In genomic region chr8:122739102-122739725, GRCm38 (mm10) we compare ENCODE assay signal across 8 mouse cellular contexts. TPM values are rescaled to one million over a fixed set of nuclear protein-coding genes. Genes with fewer than 3 reads are reported as not detected.
DNase-seq lines count a peak whose midpoint lies in the region.

No protein-coding gene starts in this region.

- DNase-seq in B cell, adult 2 months: peak; percentile 92 to 93
- DNase-seq in MN1 (ENCODE audit: low spot score): peak; percentile 51
- no peak for DNase-seq in forebrain, embryonic 10.5 days (ENCODE audit: extremely low spot score, low spot score)
- DNase-seq in midbrain, embryonic 10.5 days (ENCODE audit: low spot score): peak; percentile 28
- DNase-seq in thymus, adult 18-20 months: peak; percentile 75 to 82
- DNase-seq in heart, postnatal 4 days: no peak
- no peak for DNase-seq in layer of hippocampus, postnatal 25 days (ENCODE audit: extremely low spot score in 1 of 2, low spot score in 1 of 2)
- no peak for DNase-seq in layer of hippocampus, adult 11-12 months (ENCODE audit: low spot score)

- 26% methylated on average over 11 of the region's 11 CpGs for WGBS in forebrain, embryonic 10.5 days
- 23% methylated on average over 11 of the region's 11 CpGs for WGBS in midbrain, embryonic 10.5 days

- H3K36me3 ChIP-seq in forebrain, embryonic 10.5 days (replicated peaks): no peaks in the 10 kb centered on the region
- no peaks in the 10 kb centered on the region for H3K36me3 ChIP-seq in midbrain, embryonic 10.5 days

- H3K4me3 ChIP-seq in forebrain, embryonic 10.5 days: no peak overlapping the region
- no peak overlapping the region for H3K4me3 ChIP-seq in midbrain, embryonic 10.5 days

- peaks cover 80% of the 10 kb centered on the region for H3K27me3 ChIP-seq in forebrain, embryonic 10.5 days (ENCODE audit: poor library complexity, severe bottlenecking)
- peaks cover 73% of the 10 kb centered on the region for H3K27me3 ChIP-seq in midbrain, embryonic 10.5 days (ENCODE audit: low read depth, poor library complexity, severe bottlenecking)

- no peaks in the 10 kb centered on the region for H3K9me3 ChIP-seq in forebrain, embryonic 10.5 days
- no peaks in the 10 kb centered on the region for H3K9me3 ChIP-seq in midbrain, embryonic 10.5 days (replicated peaks)

- peak overlapping the region; percentile 56 for H3K27ac ChIP-seq in forebrain, embryonic 10.5 days
- H3K27ac ChIP-seq in midbrain, embryonic 10.5 days (replicated peaks): peak overlapping the region; percentile 65

- H3K4me1 ChIP-seq in forebrain, embryonic 10.5 days: peaks cover 55% of the 10 kb centered on the region
- H3K4me1 ChIP-seq in midbrain, embryonic 10.5 days: peaks cover 39% of the 10 kb centered on the region

RNA-seq across cellular contexts. Expression of gene Acsf3, which starts 36.1 kb away (rescaled TPM):
- polyA plus RNA-seq in forebrain, embryonic 10.5 days (2016; fragmentation: Nextera tagmentation; extraction: Ambion mirVana): 19.0 and 19.1 TPM in 2 replicates
- polyA plus RNA-seq in midbrain, embryonic 10.5 days (2016; fragmentation: Nextera tagmentation; extraction: Ambion mirVana): 17.8 and 18.6 TPM in 2 replicates
- total RNA-seq in heart, postnatal 4 days (2021): 10 to 100 TPM; 23.8 to 24.9 TPM
- 10 to 100 TPM; 14.8 to 22.0 TPM for total RNA-seq in layer of hippocampus, postnatal 25 days (2021)

RNA-seq across cellular contexts. Expression of gene Cbfa2t3, which starts 40.3 kb away (rescaled TPM):
- 1.6 and 2.4 TPM in 2 replicates for polyA plus RNA-seq in forebrain, embryonic 10.5 days (2016; fragmentation: Nextera tagmentation; extraction: Ambion mirVana)
- 1.9 and 3.4 TPM in 2 replicates for polyA plus RNA-seq in midbrain, embryonic 10.5 days (2016; fragmentation: Nextera tagmentation; extraction: Ambion mirVana)
- total RNA-seq in heart, postnatal 4 days (2021): 10 to 100 TPM; 17.3 to 19.3 TPM
- 10 to 100 TPM; 40.0 to 43.6 TPM for total RNA-seq in layer of hippocampus, postnatal 25 days (2021)

Comparison
In these comparisons a context has a peak if more than half of its experiments do, and no peak if none do; other contexts are left out.
1. DNase-seq: peak in B cell, adult 2 months (2 of 2), MN1 (single experiment), midbrain, embryonic 10.5 days (single experiment) and thymus, adult 18-20 months (2 of 2); none in forebrain, embryonic 10.5 days (single experiment), heart, postnatal 4 days (single experiment), layer of hippocampus, postnatal 25 days (0 of 2) and layer of hippocampus, adult 11-12 months (single experiment).